Mouse (Mus musculus) erythroblast, adult 5-6 weeks (primary cell): ENCODE measurements around the gene Rsph1. TPM values are rescaled to one million over a fixed set of nuclear protein-coding genes. Genes with fewer than 3 reads are reported as not detected.

ENCODE experiments used
- ATAC-seq: replicated peaks from 2 replicates; pipeline ENCODE4 v1.8.0; 2016; ENCODE audit warnings: moderate number of reproducible peaks, mild to moderate bottlenecking, moderate TSS enrichment, inconsistent platforms; ENCODE audit not compliant: poor library complexity, low FRiP score, severe bottlenecking
- total RNA-seq, 2 experiments: library from RNA; stranded (forward) in 1 of 2; stranded (reverse) in 1 of 2; fragments of 150-400 nt in 1 of 2; fragments of 200-764, 138-1000 nt in 1 of 2; gene quantifications; 2 replicates each; pipeline versions ENCODE4 v1.2.3 to v1.2.4; 2015 to 2017; ENCODE audit warnings: low replicate concordance in 2 of 2

Rsph1 gene
- total RNA-seq, 2 experiments from 2014 or later: not detected

GRCm38 (mm10) chr17:31263770-31264169, 13.4 kb downstream of the Rsph1 start:
- no peak for ATAC-seq

GRCm38 (mm10) chr17:31262715-31263114, 14.5 kb downstream of the Rsph1 start:
- no peak for ATAC-seq

GRCm38 (mm10) chr17:31261352-31261751, 15.8 kb downstream of the Rsph1 start:
- ATAC-seq: no peak

- no peak for ATAC-seq
These were observed 16.8 kb downstream of the Rsph1 start for GRCm38 (mm10) chr17:31260430-31260829.

GRCm38 (mm10) chr17:31259825-31260224, 17.4 kb downstream of the Rsph1 start:
- no peak for ATAC-seq

- no peak for ATAC-seq
These were observed 18.0 kb downstream of the Rsph1 start for GRCm38 (mm10) chr17:31259145-31259544.

- ATAC-seq: no peak
These were observed 18.8 kb downstream of the Rsph1 start for GRCm38 (mm10) chr17:31258310-31258865.

- no peak for ATAC-seq
These were observed 19.3 kb downstream of the Rsph1 start for GRCm38 (mm10) chr17:31257898-31258297.

GRCm38 (mm10) chr17:31257149-31257548, 20.0 kb downstream of the Rsph1 start:
- no peak for ATAC-seq

- ATAC-seq: peak; percentile 62
These were observed 22.7 kb downstream of the Rsph1 start for GRCm38 (mm10) chr17:31254463-31254931.

- ATAC-seq: no peak
These were observed 23.2 kb downstream of the Rsph1 start for GRCm38 (mm10) chr17:31253951-31254350.

GRCm38 (mm10) chr17:31247144-31247543, 30.0 kb downstream of the Rsph1 start:
- ATAC-seq: no peak

GRCm38 (mm10) chr17:31245321-31245720, 31.9 kb downstream of the Rsph1 start:
- no peak for ATAC-seq

GRCm38 (mm10) chr17:31242764-31243163, 34.4 kb downstream of the Rsph1 start:
- no peak for ATAC-seq

GRCm38 (mm10) chr17:31241156-31241555, 36.0 kb downstream of the Rsph1 start:
- no peak for ATAC-seq

- ATAC-seq: no peak
These were observed 38.8 kb downstream of the Rsph1 start for GRCm38 (mm10) chr17:31238234-31239020.

GRCm38 (mm10) chr17:31235915-31236314, 41.3 kb downstream of the Rsph1 start:
- ATAC-seq: no peak

GRCm38 (mm10) chr17:31232251-31233010, 44.8 kb downstream of the Rsph1 start:
- ATAC-seq: no peak

GRCm38 (mm10) chr17:31231780-31232179, 45.4 kb downstream of the Rsph1 start:
- ATAC-seq: no peak

GRCm38 (mm10) chr17:31226931-31227330, 50.3 kb downstream of the Rsph1 start:
- no peak for ATAC-seq

GRCm38 (mm10) chr17:31226368-31226767, 50.8 kb downstream of the Rsph1 start:
- ATAC-seq: no peak
